Mouse (Mus musculus): Measurements from ENCODE around the gene Cideb. TPM values are rescaled to one million over a fixed set of nuclear protein-coding genes. Genes with fewer than 3 reads are reported as not detected.

Cideb gene
- polyA plus RNA-seq, 1 experiment, result 0.60 TPM

DNA sequence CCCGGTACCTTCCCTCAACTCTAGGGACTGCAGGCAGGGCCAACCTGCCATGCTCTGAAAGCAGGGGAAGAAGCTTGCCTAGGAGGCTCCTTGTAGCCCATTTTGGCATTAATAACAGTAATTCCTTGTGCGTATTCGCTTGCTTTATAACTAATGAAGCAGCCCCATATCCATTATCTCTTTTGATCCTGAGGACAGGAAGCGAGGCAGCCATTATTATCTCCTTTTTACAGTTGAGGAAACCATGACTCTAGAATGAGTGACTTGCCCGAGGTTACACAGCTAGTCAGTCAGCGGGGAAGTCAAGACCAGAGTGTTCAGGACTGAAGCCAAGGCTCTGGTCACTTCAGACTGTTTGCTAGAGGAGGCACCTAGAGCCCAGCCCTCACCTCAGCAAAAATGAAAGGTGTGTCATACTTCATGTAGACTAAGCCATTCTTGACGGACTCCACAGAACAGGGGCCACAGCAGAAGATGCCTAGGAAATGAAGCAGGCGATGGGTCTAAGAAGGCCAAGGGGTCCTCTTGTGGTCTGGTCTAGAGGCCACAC lies 52.1 kb downstream of the Cideb start:
- DNase-seq (ENCODE audit: low read depth), result no peak
- TF ChIP-seq CTCF (IDR thresholded peaks at IDR 0.05; ENCODE audit: borderline replicate concordance, extremely low read depth, insufficient read depth, insufficient read length), result no peak
- TF ChIP-seq POLR2A (IDR thresholded peaks at IDR 0.05; ENCODE audit: borderline replicate concordance, extremely low read depth, insufficient read depth, insufficient read length, poor library complexity, severe bottlenecking), result no peak

Other genes with a start within 250 kb of the Cideb start
- gene Cpne6, start 248.0 kb downstream of the Cideb start, polyA plus RNA-seq (2012; rRNA removed), result 6.7 and 9.5 TPM in 2 replicates
- 0.56 and 0.69 TPM in 2 replicates for gene Nrl, start 233.5 kb downstream of the Cideb start, polyA plus RNA-seq (2012; rRNA removed)
- gene Pck2, start 218.2 kb downstream of the Cideb start, polyA plus RNA-seq (2012; rRNA removed), result 21.5 and 23.2 TPM in 2 replicates
- 111 and 112 TPM in 2 replicates for gene Dcaf11, start 198.5 kb downstream of the Cideb start, polyA plus RNA-seq (2012; rRNA removed)
- gene A730061H03Rik, start 198.1 kb downstream of the Cideb start, polyA plus RNA-seq (2012; rRNA removed), result 0.92 and 1.3 TPM in 2 replicates
- gene Fitm1, start 182.8 kb downstream of the Cideb start, polyA plus RNA-seq (2012; rRNA removed), result 0.19 and 0.38 TPM in 2 replicates
- gene Psme1, start 180.3 kb downstream of the Cideb start, polyA plus RNA-seq (2012; rRNA removed), result 94.1 and 98.3 TPM in 2 replicates
- 14.5 and 20.9 TPM in 2 replicates for gene Emc9, start 173.2 kb downstream of the Cideb start, polyA plus RNA-seq (2012; rRNA removed)
- 65.9 and 76.2 TPM in 2 replicates for gene Psme2, start 167.3 kb downstream of the Cideb start, polyA plus RNA-seq (2012; rRNA removed)
- 25.1 and 30.4 TPM in 2 replicates for gene Rnf31, start 166.8 kb downstream of the Cideb start, polyA plus RNA-seq (2012; rRNA removed)
- gene Irf9, start 154.9 kb downstream of the Cideb start, polyA plus RNA-seq (2012; rRNA removed), result 23.5 and 26.2 TPM in 2 replicates
- 15.9 and 18.4 TPM in 2 replicates for gene Rec8, start 140.4 kb downstream of the Cideb start, polyA plus RNA-seq (2012; rRNA removed)
- 182 and 184 TPM in 2 replicates for gene Ipo4, start 122.5 kb downstream of the Cideb start, polyA plus RNA-seq (2012; rRNA removed)
- gene Gm49378, start 120.6 kb downstream of the Cideb start, polyA plus RNA-seq (2012; rRNA removed), result 8.4 and 8.8 TPM in 2 replicates
- gene Tm9sf1, start 114.7 kb downstream of the Cideb start, polyA plus RNA-seq (2012; rRNA removed), result 44.9 and 45.8 TPM in 2 replicates
- gene Tssk4, start 108.3 kb downstream of the Cideb start, polyA plus RNA-seq (2012; rRNA removed), result 1.2 and 1.8 TPM in 2 replicates
- 45.8 and 51.0 TPM in 2 replicates for gene Mdp1, start 98.0 kb downstream of the Cideb start, polyA plus RNA-seq (2012; rRNA removed)
- 32.8 and 41.3 TPM in 2 replicates for gene Gmpr2, start 86.5 kb downstream of the Cideb start, polyA plus RNA-seq (2012; rRNA removed)
- gene Nedd8, start 86.3 kb downstream of the Cideb start, polyA plus RNA-seq (2012; rRNA removed), result 351 and 412 TPM in 2 replicates
- gene Tinf2, start 76.6 kb downstream of the Cideb start, polyA plus RNA-seq (2012; rRNA removed), result 23.2 and 31.9 TPM in 2 replicates
- 0.96 and 1.2 TPM in 2 replicates for gene Tgm1, start 44.5 kb downstream of the Cideb start, polyA plus RNA-seq (2012; rRNA removed)
- 64.9 and 72.8 TPM in 2 replicates for gene Rabggta, start 36.2 kb downstream of the Cideb start, polyA plus RNA-seq (2012; rRNA removed)
- gene Dhrs1, start 12.8 kb downstream of the Cideb start, polyA plus RNA-seq (2012; rRNA removed), result 67.1 and 88.2 TPM in 2 replicates
- gene Nop9, start 12.8 kb downstream of the Cideb start, polyA plus RNA-seq (2012; rRNA removed), result 24.6 and 27.9 TPM in 2 replicates
- gene Ltb4r2, start 3.0 kb upstream of the Cideb start, polyA plus RNA-seq (2012; rRNA removed), result 0.29 and 0.38 TPM in 2 replicates
- 0.45 and 0.71 TPM in 2 replicates for gene Ltb4r1, start 7.5 kb upstream of the Cideb start, polyA plus RNA-seq (2012; rRNA removed)
- gene Adcy4, start 25.6 kb upstream of the Cideb start, polyA plus RNA-seq (2012; rRNA removed), result 3.5 and 7.8 TPM in 2 replicates
- 2.5 and 2.6 TPM in 2 replicates for gene Ripk3, start 30.4 kb upstream of the Cideb start, polyA plus RNA-seq (2012; rRNA removed)
- 22.3 and 26.2 TPM in 2 replicates for gene Nfatc4, start 64.7 kb upstream of the Cideb start, polyA plus RNA-seq (2012; rRNA removed)
- gene Nynrin, start 95.6 kb upstream of the Cideb start, polyA plus RNA-seq (2012; rRNA removed), result 14.1 and 24.1 TPM in 2 replicates
- 0.43 and 0.51 TPM in 2 replicates for gene Cbln3, start 125.9 kb upstream of the Cideb start, polyA plus RNA-seq (2012; rRNA removed)
- 13.4 and 13.7 TPM in 2 replicates for gene Khnyn, start 126.5 kb upstream of the Cideb start, polyA plus RNA-seq (2012; rRNA removed)
- 97.6 and 120 TPM in 2 replicates for gene Sdr39u1, start 141.8 kb upstream of the Cideb start, polyA plus RNA-seq (2012; rRNA removed)
- gene Cma1, start 186.2 kb upstream of the Cideb start, polyA plus RNA-seq (2012; rRNA removed), result 1.9 and 5.3 TPM in 2 replicates
- not detected in 2 replicates for gene Cma2, start 192.5 kb upstream of the Cideb start, polyA plus RNA-seq (2012; rRNA removed)